Mouse (Mus musculus) neural tube, embryonic 12.5 days (tissue): ENCODE measurements around the gene Grik4. TPM values are rescaled to one million over a fixed set of nuclear protein-coding genes. Genes with fewer than 3 reads are reported as not detected.

Source experiments
- ATAC-seq: fragments of 200-750 bp; cut with Nextera tagmentation; 2 replicates; pipeline ENCODE4 v1.8.0; 2017; ENCODE audit warnings: low read depth, mild to moderate bottlenecking, moderate TSS enrichment, moderate library complexity; ENCODE audit not compliant: low FRiP score
- H3K27ac ChIP-seq: fragments of 300-500 bp; sonication (generic); 2 replicates; pipeline ENCODE4 v1.5.1; 2016
- H3K27me3 ChIP-seq: fragments of 300-500 bp; sonication (generic); replicated peaks from 2 replicates; pipeline ENCODE4 v1.6.1; 2016; ENCODE audit warnings: mild to moderate bottlenecking
- H3K36me3 ChIP-seq: fragments of 300-500 bp; sonication (generic); 2 replicates; pipeline ENCODE4 v1.6.1; 2016; ENCODE audit warnings: mild to moderate bottlenecking
- H3K4me1 ChIP-seq: fragments of 300-500 bp; sonication (generic); 2 replicates; pipeline ENCODE4 v1.6.1; 2016
- H3K4me2 ChIP-seq: fragments of 300-500 bp; sonication (generic); replicated peaks from 2 replicates; pipeline ENCODE4 v1.6.1; 2016; ENCODE audit warnings: mild to moderate bottlenecking
- H3K4me3 ChIP-seq: fragments of 300-500 bp; sonication (generic); 2 replicates; pipeline ENCODE4 v1.5.1; 2016
- H3K9ac ChIP-seq: fragments of 300-500 bp; sonication (generic); 2 replicates; pipeline ENCODE4 v1.6.1; 2016; ENCODE audit warnings: mild to moderate bottlenecking
- H3K9me3 ChIP-seq: fragments of 300-500 bp; sonication (generic); 2 replicates; pipeline ENCODE4 v1.6.1; 2016; ENCODE audit warnings: mild to moderate bottlenecking
- WGBS: fragments of 180-500 bp; shearing (Covaris S2); methylation state at CpG from one replicate; pipeline ENCODE4 v1.1.7; 2016; 5-methylcytosine and 5-hydroxymethylcytosine counted together
- polyA plus RNA-seq: library from polyadenylated mRNA; unstranded; fragments of >200 nt; fragmentation: Nextera tagmentation; extraction: Ambion mirVana; gene quantifications from 2 replicates; pipeline ENCODE4 v1.2.1, GENCODE M21; 2016

The Grik4 gene
- polyA plus RNA-seq, 1 experiment from 2014 or later, result 5.1 TPM

GRCm38 (mm10) chr9:42490589-42491382 lies 453.5 kb downstream of the Grik4 start:
- Histone ChIP-seq H3K27me3 (no peaks in the 10 kb centered on the region), H3K36me3 (no peaks in the 10 kb centered on the region), H3K4me3 (no peak overlapping the region), H3K9me3 (no peaks in the 10 kb centered on the region), H3K4me2 (no peak overlapping the region), H3K4me1 (no peaks in the 10 kb centered on the region), H3K27ac (no peak overlapping the region), H3K9ac (no peak overlapping the region)
- 78% methylated on average over 16 of the region's 16 CpGs for WGBS
- ATAC-seq, result no peak

DNA sequence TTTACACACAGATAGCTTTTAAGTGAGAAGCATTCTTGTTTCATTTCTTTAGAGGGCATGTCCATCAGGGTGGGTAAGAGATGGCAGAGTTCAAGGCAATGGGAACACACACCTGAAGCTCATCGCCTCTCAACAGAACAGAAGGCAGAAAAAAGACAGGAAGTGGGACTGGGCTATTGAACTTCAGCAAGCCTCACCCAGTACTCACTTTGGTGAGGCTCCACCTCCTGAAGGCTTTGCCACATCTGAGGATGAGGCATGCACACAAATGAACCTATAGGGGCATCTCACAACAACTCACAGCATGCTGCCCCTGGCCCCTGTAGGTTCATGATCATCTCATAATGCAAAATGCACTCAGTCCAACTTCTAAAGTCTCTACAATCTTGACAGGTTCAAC lies 456.2 kb downstream of the Grik4 start:
- Histone ChIP-seq H3K9me3 (no peaks in the 10 kb centered on the region), H3K36me3 (no peaks in the 10 kb centered on the region), H3K4me3 (no peak overlapping the region), H3K27ac (no peak overlapping the region), H3K4me1 (no peaks in the 10 kb centered on the region), H3K27me3 (no peaks in the 10 kb centered on the region), H3K9ac (no peak overlapping the region), H3K4me2 (no peak overlapping the region)
- no peak for ATAC-seq
- WGBS, result 96% methylated on average over 1 of the region's 1 CpGs

- no peaks in the 10 kb centered on the region for H3K27me3 ChIP-seq
- no peak overlapping the region for H3K9ac ChIP-seq
- ATAC-seq, result no peak
- no peak overlapping the region for H3K27ac ChIP-seq
- no peaks in the 10 kb centered on the region for H3K36me3 ChIP-seq
- no peaks in the 10 kb centered on the region for H3K9me3 ChIP-seq
- no peaks in the 10 kb centered on the region for H3K4me1 ChIP-seq
- H3K4me2 ChIP-seq, result no peak overlapping the region
- no peak overlapping the region for H3K4me3 ChIP-seq
- 74% methylated on average over 4 of the region's 4 CpGs for WGBS
Measured at GRCm38 (mm10) chr9:42486913-42487312, 457.4 kb downstream of the Grik4 start.

DNA sequence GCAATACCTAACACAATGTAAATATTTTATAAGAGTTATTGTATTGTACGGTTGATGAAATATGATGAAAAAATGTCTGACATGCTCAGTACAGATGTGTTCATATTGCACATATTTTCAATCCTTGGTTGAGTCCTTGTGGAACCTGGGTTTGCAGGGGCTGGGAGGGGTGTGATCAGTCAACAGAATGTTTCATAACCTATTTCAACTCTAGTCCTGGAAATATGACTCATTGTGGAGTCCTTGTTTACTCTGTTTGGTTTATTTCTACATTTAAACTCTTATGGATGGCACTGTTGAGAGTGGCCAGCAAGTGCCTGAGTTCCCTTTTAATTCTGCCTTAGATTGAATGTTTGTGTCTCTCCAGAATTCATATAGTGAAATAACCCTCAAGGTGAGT lies 459.6 kb downstream of the Grik4 start:
- 87% methylated on average over 1 of the region's 1 CpGs for WGBS
- no peaks in the 10 kb centered on the region for H3K9me3 ChIP-seq
- no peaks in the 10 kb centered on the region for H3K4me1 ChIP-seq
- no peak overlapping the region for H3K4me2 ChIP-seq
- H3K4me3 ChIP-seq, result no peak overlapping the region
- no peak overlapping the region for H3K27ac ChIP-seq
- H3K9ac ChIP-seq, result no peak overlapping the region
- H3K36me3 ChIP-seq, result no peaks in the 10 kb centered on the region
- no peaks in the 10 kb centered on the region for H3K27me3 ChIP-seq
- no peak for ATAC-seq

- Histone ChIP-seq H3K9ac (no peak overlapping the region), H3K4me3 (no peak overlapping the region), H3K27ac (no peak overlapping the region), H3K4me1 (no peaks in the 10 kb centered on the region), H3K27me3 (no peaks in the 10 kb centered on the region), H3K9me3 (no peaks in the 10 kb centered on the region), H3K4me2 (no peak overlapping the region), H3K36me3 (no peaks in the 10 kb centered on the region)
- no peak for ATAC-seq
- WGBS, result 84% methylated on average over 1 of the region's 1 CpGs
Measured at GRCm38 (mm10) chr9:42482944-42483343, 461.3 kb downstream of the Grik4 start.

- 91% methylated on average over 4 of the region's 4 CpGs for WGBS
Measured at GRCm38 (mm10) chr9:42476166-42476565, 468.1 kb downstream of the Grik4 start.

GRCm38 (mm10) chr9:42474244-42474643 lies 470.0 kb downstream of the Grik4 start:
- no peak overlapping the region for H3K9ac ChIP-seq

More at GRCm38 (mm10) chr9:42476166-42476565, 468.1 kb downstream of the Grik4 start:
- Histone ChIP-seq H3K36me3 (no peaks in the 10 kb centered on the region), H3K4me3 (no peak overlapping the region), H3K27me3 (0 out of 2 replicates have a peak, but pooled peaks cover 4% of the 10 kb centered on the region), H3K9me3 (no peaks in the 10 kb centered on the region), H3K9ac (no peak overlapping the region), H3K27ac (no peak overlapping the region), H3K4me1 (peaks cover 10% of the 10 kb centered on the region), H3K4me2 (no peak overlapping the region)
- ATAC-seq, result no peak

GRCm38 (mm10) chr9:42471921-42472747 lies 472.2 kb downstream of the Grik4 start:
- Histone ChIP-seq H3K4me3 (peak overlapping the region; percentile 94), H3K9ac (peak overlapping the region; percentile 88), H3K36me3 (no peaks in the 10 kb centered on the region), H3K4me2 (peak overlapping the region; percentile 88), H3K27ac (no peak overlapping the region), H3K27me3 (0 out of 2 replicates have a peak, but pooled peaks cover 4% of the 10 kb centered on the region), H3K9me3 (no peaks in the 10 kb centered on the region), H3K4me1 (peaks cover 16% of the 10 kb centered on the region)
- ATAC-seq, result peak; percentile 93
- WGBS, result 5% methylated on average over 49 of the region's 49 CpGs

More at GRCm38 (mm10) chr9:42474244-42474643, 470.0 kb downstream of the Grik4 start:
- ATAC-seq, result no peak
- Histone ChIP-seq H3K4me3 (no peak overlapping the region), H3K4me2 (no peak overlapping the region), H3K27ac (no peak overlapping the region), H3K27me3 (0 out of 2 replicates have a peak, but pooled peaks cover 4% of the 10 kb centered on the region), H3K36me3 (no peaks in the 10 kb centered on the region), H3K4me1 (peaks cover 16% of the 10 kb centered on the region), H3K9me3 (no peaks in the 10 kb centered on the region)
- WGBS, result 87% methylated on average over 8 of the region's 8 CpGs

- no peaks in the 10 kb centered on the region for H3K36me3 ChIP-seq
Measured at GRCm38 (mm10) chr9:42471214-42471613, 473.1 kb downstream of the Grik4 start.

DNA sequence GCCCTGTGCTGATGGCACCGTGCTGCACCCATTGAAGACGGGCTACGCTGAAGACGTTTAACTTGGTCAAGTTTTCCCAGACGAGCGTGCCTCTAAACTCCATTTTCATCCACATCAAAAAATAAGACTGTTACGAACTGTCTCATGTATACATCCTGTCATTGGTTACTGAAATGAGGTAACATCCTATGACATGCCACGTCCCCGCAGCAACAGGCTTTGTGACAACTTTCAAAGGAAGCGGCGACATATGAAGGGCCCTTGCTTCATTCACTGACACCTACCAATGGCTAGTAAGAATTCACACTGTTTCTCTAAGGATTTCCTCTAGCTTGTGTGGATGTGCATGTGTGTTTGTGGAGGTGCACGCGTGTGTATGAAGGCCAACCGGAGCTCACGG lies 475.0 kb downstream of the Grik4 start:
- 97% methylated on average over 15 of the region's 15 CpGs for WGBS
- no peak overlapping the region for H3K27ac ChIP-seq
- H3K36me3 ChIP-seq, result no peaks in the 10 kb centered on the region
- H3K4me1 ChIP-seq, result peaks cover 16% of the 10 kb centered on the region
- 0 out of 2 replicates have a peak, but pooled peaks cover 4% of the 10 kb centered on the region for H3K27me3 ChIP-seq
- H3K4me3 ChIP-seq, result no peak overlapping the region
- no peak overlapping the region for H3K4me2 ChIP-seq
- H3K9me3 ChIP-seq, result no peaks in the 10 kb centered on the region
- H3K9ac ChIP-seq, result no peak overlapping the region
- ATAC-seq, result no peak

More at GRCm38 (mm10) chr9:42471214-42471613, 473.1 kb downstream of the Grik4 start:
- Histone ChIP-seq H3K4me2 (peak overlapping the region; percentile 88), H3K9ac (peak overlapping the region; percentile 88), H3K27ac (no peak overlapping the region), H3K4me1 (peaks cover 16% of the 10 kb centered on the region), H3K4me3 (peak overlapping the region; percentile 94), H3K27me3 (0 out of 2 replicates have a peak, but pooled peaks cover 4% of the 10 kb centered on the region), H3K9me3 (no peaks in the 10 kb centered on the region)
- 50% methylated on average over 4 of the region's 4 CpGs for WGBS
- ATAC-seq, result no peak; the same call in 1 of the 2 replicates

GRCm38 (mm10) chr9:42468360-42468759 lies 475.9 kb downstream of the Grik4 start:
- 94% methylated on average over 5 of the region's 5 CpGs for WGBS
- no peak overlapping the region for H3K27ac ChIP-seq
- H3K4me3 ChIP-seq, result no peak overlapping the region
- H3K9me3 ChIP-seq, result no peaks in the 10 kb centered on the region
- H3K4me2 ChIP-seq, result no peak overlapping the region
- H3K4me1 ChIP-seq, result peaks cover 18% of the 10 kb centered on the region
- no peak overlapping the region for H3K9ac ChIP-seq
- ATAC-seq, result no peak
- H3K27me3 ChIP-seq, result no peaks in the 10 kb centered on the region
- H3K36me3 ChIP-seq, result no peaks in the 10 kb centered on the region
